Mouse (Mus musculus) forebrain, postnatal 0 days (tissue): Measurements from ENCODE around the gene Sept1. TPM values are rescaled to one million over a fixed set of nuclear protein-coding genes. Genes with fewer than 3 reads are reported as not detected.
"Not testable (repeated sequence)": the region's sequence is repeated elsewhere in the genome, so short reads cannot be mapped to it uniquely, and the experiment has no call there.

Source experiments
- ATAC-seq: fragments of 200-750 bp; cut with Nextera tagmentation; 2 replicates; pipeline ENCODE4 v1.8.0; 2017; ENCODE audit warnings: mild to moderate bottlenecking, moderate library complexity
- DNase-seq: peaks from one replicate; pipeline ENCODE4 v3.0.0-alpha.2; 2015
- H3K27ac ChIP-seq: fragments of 300-500 bp; sonication (generic); 2 replicates; pipeline ENCODE4 v1.5.1; 2014; ENCODE audit warnings: low read depth, mild to moderate bottlenecking, antibody characterized with exemption, low read length, moderate library complexity, mixed read lengths
- H3K27me3 ChIP-seq: fragments of 300-500 bp; sonication (generic); 2 replicates; pipeline ENCODE4 v1.6.1; 2014; ENCODE audit warnings: mild to moderate bottlenecking, low read length, mixed read lengths; ENCODE audit not compliant: insufficient read depth
- H3K36me3 ChIP-seq: fragments of 300-500 bp; sonication (generic); 2 replicates; pipeline ENCODE4 v1.6.1; 2014; ENCODE audit warnings: mild to moderate bottlenecking, moderate library complexity; ENCODE audit not compliant: insufficient read depth
- H3K4me1 ChIP-seq: fragments of 300-500 bp; sonication (generic); 2 replicates; pipeline ENCODE4 v1.6.1; 2014; ENCODE audit warnings: antibody characterized with exemption; ENCODE audit not compliant: insufficient read depth
- H3K4me2 ChIP-seq: fragments of 300-500 bp; sonication (generic); 2 replicates; pipeline ENCODE4 v1.6.1; 2014; ENCODE audit warnings: low read depth, mild to moderate bottlenecking, moderate library complexity
- H3K4me3 ChIP-seq: fragments of 300-500 bp; sonication (generic); 2 replicates; pipeline ENCODE4 v1.5.1; 2014; ENCODE audit warnings: low read depth, low read length, mixed read lengths
- H3K9ac ChIP-seq: fragments of 300-500 bp; sonication (generic); 2 replicates; pipeline ENCODE4 v1.6.1; 2014; ENCODE audit warnings: mild to moderate bottlenecking
- H3K9me3 ChIP-seq: fragments of 300-500 bp; sonication (generic); 2 replicates; pipeline ENCODE4 v1.6.1; 2016; ENCODE audit warnings: low read length
- CTCF ChIP-seq: sonication (generic); IDR thresholded peaks from 2 replicates; pipeline ENCODE4 v1.5.1; 2016; ENCODE audit warnings: antibody characterized with exemption, control low read depth, low read depth
- WGBS: fragments of 180-500 bp; shearing (Covaris S2); extraction: QIAGEN DNeasy Blood & Tissue Kit; methylation state at CpG from one replicate; pipeline ENCODE4 v1.1.7; 2014; 5-methylcytosine and 5-hydroxymethylcytosine counted together
- polyA plus RNA-seq: library from polyadenylated mRNA; unstranded; fragments of >200 nt; fragmentation: Nextera tagmentation; extraction: Ambion mirVana; gene quantifications from 2 replicates; pipeline ENCODE4 v1.2.1, GENCODE M21; 2015
- total RNA-seq: library from RNA; depleted of rRNA; stranded (reverse); fragments of >200 nt; gene quantifications from 2 replicates; pipeline ENCODE4 v1.2.3, GENCODE M21; 2014

The Sept1 gene
- total and polyA plus RNA-seq, 2 experiments from 2014 or later, result 6.7 to 8.0 TPM

- 30% methylated on average over 4 of the region's 4 CpGs for WGBS
- ATAC-seq, result no peak
These were observed 22.1 kb upstream of the Sept1 start for GRCm38 (mm10) chr7:127255008-127255407.

GRCm38 (mm10) chr7:127253821-127254769 is 21.2 kb upstream of the Sept1 start:
- no peaks in the 10 kb centered on the region; the same call in 1 of the 2 replicates for H3K4me1 ChIP-seq
- H3K9me3 ChIP-seq, result no peaks in the 10 kb centered on the region
- TF ChIP-seq CTCF, result no peak
- H3K36me3 ChIP-seq, result peaks cover 5% of the 10 kb centered on the region; the same call in 1 of the 2 replicates
- H3K9ac ChIP-seq, result peak overlapping the region; percentile 69
- peak overlapping the region; percentile 92 for H3K27ac ChIP-seq
- peak overlapping the region; percentile 97 for H3K4me2 ChIP-seq
- no peaks in the 10 kb centered on the region for H3K27me3 ChIP-seq
- peak overlapping the region; percentile 48 for H3K4me3 ChIP-seq
- ATAC-seq, result peak; percentile 92
- under 1% methylated on average over 122 of the region's 136 CpGs for WGBS
- DNase-seq, result peak; percentile 100

More at GRCm38 (mm10) chr7:127255008-127255407, 22.1 kb upstream of the Sept1 start:
- no peaks in the 10 kb centered on the region for H3K27me3 ChIP-seq
- DNase-seq, result no peak
- TF ChIP-seq CTCF, result no peak
- no peaks in the 10 kb centered on the region; the same call in 1 of the 2 replicates for H3K4me1 ChIP-seq
- H3K36me3 ChIP-seq, result no peaks in the 10 kb centered on the region; the same call in 1 of the 2 replicates
- peak overlapping the region; percentile 92 for H3K27ac ChIP-seq
- peak overlapping the region; percentile 69 for H3K9ac ChIP-seq
- no peaks in the 10 kb centered on the region for H3K9me3 ChIP-seq
- peak overlapping the region; percentile 48 for H3K4me3 ChIP-seq
- peak overlapping the region; percentile 97 for H3K4me2 ChIP-seq

- no peak for TF ChIP-seq CTCF
- Histone ChIP-seq H3K4me2 (peak overlapping the region; percentile 97), H3K4me1 (no peaks in the 10 kb centered on the region; the same call in 1 of the 2 replicates), H3K4me3 (peak overlapping the region; percentile 48), H3K27ac (peak overlapping the region; percentile 92), H3K27me3 (no peaks in the 10 kb centered on the region), H3K36me3 (peaks cover 5% of the 10 kb centered on the region; the same call in 1 of the 2 replicates), H3K9me3 (no peaks in the 10 kb centered on the region), H3K9ac (peak overlapping the region; percentile 69)
- DNase-seq, result no peak
- WGBS, result 79% methylated on average over 6 of the region's 6 CpGs
- no peak for ATAC-seq
These were observed 20.4 kb upstream of the Sept1 start for GRCm38 (mm10) chr7:127253341-127253740.

GRCm38 (mm10) chr7:127252414-127252813 is 19.5 kb upstream of the Sept1 start:
- no peak for DNase-seq

GRCm38 (mm10) chr7:127250511-127250910 is 17.6 kb upstream of the Sept1 start:
- ATAC-seq, H3K4me1 ChIP-seq, H3K4me2 ChIP-seq, H3K9me3 ChIP-seq, H3K27me3 ChIP-seq, H3K9ac ChIP-seq, H3K4me3 ChIP-seq, DNase-seq, H3K27ac ChIP-seq: not testable (repeated sequence)
- peaks cover 18% of the 10 kb centered on the region; the same call in 1 of the 2 replicates for H3K36me3 ChIP-seq
- 93% methylated on average over 8 of the region's 8 CpGs for WGBS

More at GRCm38 (mm10) chr7:127252414-127252813, 19.5 kb upstream of the Sept1 start:
- H3K4me2 ChIP-seq, result no peak overlapping the region
- 88% methylated on average over 2 of the region's 2 CpGs for WGBS
- no peak for ATAC-seq
- H3K4me3 ChIP-seq, result no peak overlapping the region
- H3K4me1 ChIP-seq, result no peaks in the 10 kb centered on the region; the same call in 1 of the 2 replicates
- peak; percentile 58 for TF ChIP-seq CTCF
- H3K27me3 ChIP-seq, result no peaks in the 10 kb centered on the region
- H3K9me3 ChIP-seq, result no peaks in the 10 kb centered on the region
- no peak overlapping the region for H3K9ac ChIP-seq
- H3K36me3 ChIP-seq, result peaks cover 8% of the 10 kb centered on the region; the same call in 1 of the 2 replicates
- no peak overlapping the region for H3K27ac ChIP-seq

GRCm38 (mm10) chr7:127244658-127245510 is 12.0 kb upstream of the Sept1 start:
- no peaks in the 10 kb centered on the region for H3K27me3 ChIP-seq
- peaks cover 10% of the 10 kb centered on the region for H3K4me1 ChIP-seq
- DNase-seq, result no peak
- H3K4me2 ChIP-seq, result peak overlapping the region; percentile 67
- peak; percentile 59; the same call in 1 of the 2 replicates for ATAC-seq
- H3K9me3 ChIP-seq, result no peaks in the 10 kb centered on the region
- H3K36me3 ChIP-seq, result peaks cover 18% of the 10 kb centered on the region; the same call in 1 of the 2 replicates
- H3K9ac ChIP-seq, result peak overlapping the region; percentile 95
- H3K4me3 ChIP-seq, result peak overlapping the region; percentile 98
- no peak for TF ChIP-seq CTCF
- WGBS, result 10% methylated on average over 29 of the region's 33 CpGs
- peak overlapping the region; percentile 89 for H3K27ac ChIP-seq
